Mouse (Mus musculus): ENCODE data around the gene Msh3. TPM values are rescaled to one million over a fixed set of nuclear protein-coding genes. Genes with fewer than 3 reads are reported as not detected.
A peak's percentile ranks its signal among the peaks of the same experiment; 100 is the strongest.
"Not testable (repeated sequence)": the region's sequence is repeated elsewhere in the genome, so short reads cannot be mapped to it uniquely, and the experiment has no call there.

Msh3 gene
- 10 to 100 TPM; 11.9 to 13.5 TPM for total RNA-seq (2021)

GRCm38 (mm10) chr13:92354456-92355271 lies at the start of gene Msh3, which contains the start of gene Dhfr:
Msh3 (minus strand) TSS chr13:92355003.
Dhfr (plus strand) TSS chr13:92354726.
- peak; percentile 98 for DNase-seq
- intact Hi-C loops (cut with DNase I) = loop anchor here (5.0 kb wide), 1 partner anchor 388 kb away; no protein-coding TSS in a partner anchor

- intact Hi-C loops (cut with DNase I) = no loop called here
- no peak for DNase-seq
These were observed 48.7 kb upstream of the Msh3 start for GRCm38 (mm10) chr13:92403496-92403895.

GRCm38 (mm10) chr13:92402063-92402462 lies 47.3 kb upstream of the Msh3 start:
- intact Hi-C loops (cut with DNase I) = no loop called here
- no peak for DNase-seq

- no peak for DNase-seq
- intact Hi-C loops (cut with DNase I) = no loop called here
These were observed 43.9 kb upstream of the Msh3 start for GRCm38 (mm10) chr13:92398491-92399384.

- no peak for DNase-seq
- intact Hi-C loops (cut with DNase I) = no loop called here
These were observed 38.4 kb upstream of the Msh3 start for GRCm38 (mm10) chr13:92393047-92393661.

GRCm38 (mm10) chr13:92387367-92387766 lies 32.6 kb upstream of the Msh3 start:
- intact Hi-C loops (cut with DNase I) = no loop called here
- DNase-seq = no peak

- intact Hi-C loops (cut with DNase I); DNase-seq: not testable (repeated sequence)
These were observed 16.7 kb upstream of the Msh3 start for GRCm38 (mm10) chr13:92371466-92371865.

GRCm38 (mm10) chr13:92370811-92371210 lies 16.0 kb upstream of the Msh3 start:
- DNase-seq = no peak
- intact Hi-C loops (cut with DNase I) = no loop called here

GRCm38 (mm10) chr13:92365312-92365711 lies 10.5 kb upstream of the Msh3 start:
- DNase-seq = no peak
- intact Hi-C loops (cut with DNase I) = no loop called here

- intact Hi-C loops (cut with DNase I) = no loop called here
- DNase-seq = no peak
These were observed 6.8 kb upstream of the Msh3 start for GRCm38 (mm10) chr13:92361609-92362008.

GRCm38 (mm10) chr13:92357644-92358043 lies 2.8 kb upstream of the Msh3 start:
- intact Hi-C loops (cut with DNase I) = loop anchor here (2.0 to 5.0 kb wide), 2 partner anchors 125 to 385 kb away; no protein-coding TSS in a partner anchor
- no peak for DNase-seq

- intact Hi-C loops (cut with DNase I) = loop anchor here (5.0 kb wide), 1 partner anchor 386 kb away; no protein-coding TSS in a partner anchor
- DNase-seq = no peak
These were observed 1.6 kb upstream of the Msh3 start for GRCm38 (mm10) chr13:92356376-92356775.

- no peak for DNase-seq
- intact Hi-C loops (cut with DNase I) = loop anchor here (5.0 kb wide), 1 partner anchor 387 kb away; no protein-coding TSS in a partner anchor
These were observed 455 bp upstream of the Msh3 start for GRCm38 (mm10) chr13:92355272-92355643.

GRCm38 (mm10) chr13:92353956-92354355 lies 847 bp downstream of the Msh3 start:
- peak in 1 of 2 experiments; percentile 12 for DNase-seq
- intact Hi-C loops (cut with DNase I) = no loop called here

- intact Hi-C loops (cut with DNase I) = no loop called here
- DNase-seq = no peak
These were observed 3.7 kb downstream of the Msh3 start for GRCm38 (mm10) chr13:92351100-92351499.

- DNase-seq = no peak
- intact Hi-C loops (cut with DNase I) = no loop called here
These were observed 8.5 kb downstream of the Msh3 start for GRCm38 (mm10) chr13:92346338-92346737.

- no peak for DNase-seq
- intact Hi-C loops (cut with DNase I) = no loop called here
These were observed 10.8 kb downstream of the Msh3 start for GRCm38 (mm10) chr13:92344033-92344432.

GRCm38 (mm10) chr13:92339787-92340186 lies 15.0 kb downstream of the Msh3 start:
- intact Hi-C loops (cut with DNase I) = loop anchor here (2.0 to 5.0 kb wide), 2 partner anchors 431 to 532 kb away; partner anchors contain the start of gene Zcchc9
- DNase-seq = no peak

- DNase-seq = no peak
These were observed 16.9 kb downstream of the Msh3 start for GRCm38 (mm10) chr13:92337773-92338462.

GRCm38 (mm10) chr13:92336857-92337256 lies 17.9 kb downstream of the Msh3 start:
- no peak for DNase-seq
- intact Hi-C loops (cut with DNase I) = loop anchor here (5.0 kb wide), 1 partner anchor 530 kb away; the partner anchor contains the start of gene Zcchc9

More at GRCm38 (mm10) chr13:92337773-92338462, 16.9 kb downstream of the Msh3 start:
- intact Hi-C loops (cut with DNase I) = loop anchor here (2.0 to 5.0 kb wide), 2 partner anchors 429 to 531 kb away; partner anchors contain the start of gene Zcchc9
